Mouse (Mus musculus) bone marrow macrophage, adult 2 months (primary cell): ENCODE results near the gene Cep295nl. TPM values are rescaled to one million over a fixed set of nuclear protein-coding genes. Genes with fewer than 3 reads are reported as not detected.

Experiments used
- H3K27ac ChIP-seq: 2 replicates; pipeline ENCODE4 v1.5.1; 2012; ENCODE audit warnings: low read depth, low read length; ENCODE audit not compliant: insufficient read depth
- H3K4me1 ChIP-seq: 2 replicates; pipeline ENCODE4 v1.6.1; 2012; ENCODE audit warnings: low read length; ENCODE audit not compliant: control insufficient read depth, insufficient read depth
- H3K4me3 ChIP-seq: 2 replicates; pipeline ENCODE4 v1.5.1; 2012; ENCODE audit warnings: mild to moderate bottlenecking, low read length, moderate library complexity; ENCODE audit not compliant: insufficient read depth
- CTCF ChIP-seq: IDR thresholded peaks from 2 replicates; pipeline ENCODE4 v1.5.1; 2012; ENCODE audit warnings: low read depth, mild to moderate bottlenecking, low read length, moderate library complexity
- POLR2A ChIP-seq: IDR thresholded peaks from 2 replicates; pipeline ENCODE4 v1.6.1; 2012; ENCODE audit warnings: mild to moderate bottlenecking, low read depth, low read length, borderline replicate concordance
- polyA plus RNA-seq: library from polyadenylated mRNA; stranded (reverse); fragments of >200 nt; gene quantifications from 2 replicates; pipeline ENCODE4 v1.2.4, GENCODE M21; 2012; ENCODE audit not compliant: missing spikeins, insufficient read depth, insufficient read length

The Cep295nl gene
- polyA plus RNA-seq, 1 experiment: 2.3 TPM

GRCm38 (mm10) chr11:118369657-118370056, 27.4 kb upstream of the Cep295nl start:
- Histone ChIP-seq H3K27ac (no peak overlapping the region), H3K4me3 (no peak overlapping the region), H3K4me1 (peaks cover 28% of the 10 kb centered on the region)
- TF ChIP-seq CTCF: no peak
- no peak for TF ChIP-seq POLR2A

GRCm38 (mm10) chr11:118369251-118369650, 27.0 kb upstream of the Cep295nl start:
- no peak overlapping the region for H3K4me3 ChIP-seq
- TF ChIP-seq CTCF: no peak
- TF ChIP-seq POLR2A: no peak
- peaks cover 30% of the 10 kb centered on the region for H3K4me1 ChIP-seq
- H3K27ac ChIP-seq: no peak overlapping the region

GRCm38 (mm10) chr11:118368330-118368729, 26.0 kb upstream of the Cep295nl start:
- no peak overlapping the region for H3K4me3 ChIP-seq
- TF ChIP-seq POLR2A (no peak), CTCF (peak; percentile 32; the same call in 1 of the 2 replicates)
- H3K27ac ChIP-seq: no peak overlapping the region
- H3K4me1 ChIP-seq: peaks cover 33% of the 10 kb centered on the region

GRCm38 (mm10) chr11:118366559-118366958, 24.3 kb upstream of the Cep295nl start:
- H3K4me3 ChIP-seq: no peak overlapping the region
- peaks cover 44% of the 10 kb centered on the region for H3K4me1 ChIP-seq
- TF ChIP-seq POLR2A (no peak), CTCF (no peak)
- H3K27ac ChIP-seq: no peak overlapping the region

GRCm38 (mm10) chr11:118366108-118366507, 23.8 kb upstream of the Cep295nl start:
- no peak for TF ChIP-seq POLR2A
- Histone ChIP-seq H3K4me3 (no peak overlapping the region), H3K4me1 (peaks cover 46% of the 10 kb centered on the region), H3K27ac (no peak overlapping the region)

GRCm38 (mm10) chr11:118365171-118365570, 22.9 kb upstream of the Cep295nl start:
- H3K4me1 ChIP-seq: peaks cover 56% of the 10 kb centered on the region
- peak overlapping the region; percentile 98 for H3K27ac ChIP-seq
- TF ChIP-seq CTCF: no peak
- no peak for TF ChIP-seq POLR2A

GRCm38 (mm10) chr11:118364021-118364420, 21.7 kb upstream of the Cep295nl start:
- Histone ChIP-seq H3K4me3 (peak overlapping the region; percentile 45), H3K27ac (peak overlapping the region; percentile 98), H3K4me1 (peaks cover 57% of the 10 kb centered on the region)
- no peak for TF ChIP-seq POLR2A

More at GRCm38 (mm10) chr11:118365171-118365570, 22.9 kb upstream of the Cep295nl start:
- no peak overlapping the region for H3K4me3 ChIP-seq

GRCm38 (mm10) chr11:118362971-118363518, 20.7 kb upstream of the Cep295nl start:
- H3K4me3 ChIP-seq: peak overlapping the region; percentile 45

DNA sequence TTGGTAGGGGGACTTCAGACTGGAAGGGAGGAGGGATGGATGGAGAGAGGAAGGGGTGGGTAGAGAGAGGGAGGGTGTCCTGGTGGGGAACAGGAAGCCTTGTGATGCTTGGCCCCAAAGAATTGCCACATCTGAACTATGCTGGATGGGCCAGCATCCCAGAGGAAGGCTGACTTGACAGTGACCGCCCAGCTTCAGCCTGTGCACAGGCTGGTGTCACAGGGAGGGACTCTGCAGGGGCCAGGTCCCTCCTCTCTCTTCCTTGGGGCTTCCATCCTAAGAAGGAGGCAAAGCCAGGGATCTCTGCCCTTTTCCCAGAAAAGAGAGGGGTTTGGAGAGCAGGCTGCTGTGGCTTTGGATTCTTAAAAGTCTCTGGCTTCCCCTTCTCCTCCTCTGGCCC, 20.2 kb upstream of the Cep295nl start:
- peaks cover 61% of the 10 kb centered on the region for H3K4me1 ChIP-seq
- H3K27ac ChIP-seq: peak overlapping the region; percentile 98
- H3K4me3 ChIP-seq: no peak overlapping the region
- TF ChIP-seq CTCF: no peak
- no peak for TF ChIP-seq POLR2A

More at GRCm38 (mm10) chr11:118362971-118363518, 20.7 kb upstream of the Cep295nl start:
- Histone ChIP-seq H3K27ac (peak overlapping the region; percentile 98), H3K4me1 (peaks cover 61% of the 10 kb centered on the region)
- no peak for TF ChIP-seq CTCF
- no peak for TF ChIP-seq POLR2A

DNA sequence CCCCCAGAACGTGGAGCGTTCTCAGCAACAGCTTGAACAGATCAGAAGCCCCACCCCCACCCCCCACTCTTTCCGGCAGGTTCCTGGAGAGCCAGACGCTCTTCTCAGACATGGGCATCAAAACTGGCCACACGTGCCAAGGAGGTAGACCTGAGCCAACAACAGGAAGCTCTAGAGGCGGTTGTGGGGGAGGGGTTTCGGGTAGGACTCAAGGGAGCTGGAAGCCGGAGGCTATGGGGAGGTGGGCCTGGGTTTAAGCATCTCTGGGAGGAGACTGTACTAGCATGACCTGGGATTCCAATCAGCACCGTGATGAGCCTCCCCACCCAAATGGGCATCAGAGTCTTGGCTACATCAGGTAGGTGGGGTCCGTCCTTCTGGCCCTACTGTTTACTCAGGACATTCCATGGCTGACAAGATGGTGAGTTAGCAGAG, 18.6 kb upstream of the Cep295nl start:
- H3K27ac ChIP-seq: no peak overlapping the region
- TF ChIP-seq CTCF (no peak), POLR2A (no peak)

GRCm38 (mm10) chr11:118360491-118360890, 18.2 kb upstream of the Cep295nl start:
- Histone ChIP-seq H3K4me1 (peaks cover 57% of the 10 kb centered on the region), H3K27ac (peak overlapping the region; percentile 3; the same call in 1 of the 2 replicates), H3K4me3 (no peak overlapping the region)
- no peak for TF ChIP-seq CTCF

More for the DNA sequence above, 18.6 kb upstream of the Cep295nl start:
- no peak overlapping the region for H3K4me3 ChIP-seq
- peaks cover 57% of the 10 kb centered on the region for H3K4me1 ChIP-seq

DNA sequence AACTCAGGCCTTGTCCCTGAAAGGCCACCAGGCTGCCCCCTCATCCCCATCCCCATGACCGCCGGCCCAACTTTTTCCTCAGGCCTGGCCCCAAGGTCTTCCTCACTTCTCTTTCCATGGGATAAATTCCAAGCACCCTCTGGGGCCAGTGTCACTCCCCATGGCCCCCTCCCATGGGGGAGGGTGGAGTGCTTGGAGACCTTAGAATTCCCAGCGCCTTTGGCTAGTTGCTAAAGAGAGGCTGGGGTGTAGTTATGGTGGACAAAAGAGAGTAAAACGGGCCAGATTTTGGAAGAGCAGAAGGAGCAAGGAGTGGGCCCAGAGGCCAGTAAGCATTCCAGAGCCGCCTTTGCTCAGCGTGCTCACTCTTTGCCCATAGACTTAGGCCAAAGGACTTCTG, 13.3 kb upstream of the Cep295nl start, which contains the start of gene Timp2:
Timp2 (minus strand) TSS at position 101 of the 400 bp plus-strand sequence.
- TF ChIP-seq POLR2A (no peak), CTCF (no peak)
- H3K27ac ChIP-seq: peak within 1 kb of the TSS; percentile 66

More for the DNA sequence above, 13.3 kb upstream of the Cep295nl start, which contains the start of gene Timp2:
- Histone ChIP-seq H3K4me1 (peaks cover 47% of the 10 kb centered on the region), H3K4me3 (peak within 1 kb of the TSS; percentile 77)
